Mouse (Mus musculus): Measurements from ENCODE around the gene Slc10a4. TPM values are rescaled to one million over a fixed set of nuclear protein-coding genes. Genes with fewer than 3 reads are reported as not detected.

Gene Slc10a4
- not detected for polyA plus RNA-seq (2017; shearing (Covaris generic))

DNA sequence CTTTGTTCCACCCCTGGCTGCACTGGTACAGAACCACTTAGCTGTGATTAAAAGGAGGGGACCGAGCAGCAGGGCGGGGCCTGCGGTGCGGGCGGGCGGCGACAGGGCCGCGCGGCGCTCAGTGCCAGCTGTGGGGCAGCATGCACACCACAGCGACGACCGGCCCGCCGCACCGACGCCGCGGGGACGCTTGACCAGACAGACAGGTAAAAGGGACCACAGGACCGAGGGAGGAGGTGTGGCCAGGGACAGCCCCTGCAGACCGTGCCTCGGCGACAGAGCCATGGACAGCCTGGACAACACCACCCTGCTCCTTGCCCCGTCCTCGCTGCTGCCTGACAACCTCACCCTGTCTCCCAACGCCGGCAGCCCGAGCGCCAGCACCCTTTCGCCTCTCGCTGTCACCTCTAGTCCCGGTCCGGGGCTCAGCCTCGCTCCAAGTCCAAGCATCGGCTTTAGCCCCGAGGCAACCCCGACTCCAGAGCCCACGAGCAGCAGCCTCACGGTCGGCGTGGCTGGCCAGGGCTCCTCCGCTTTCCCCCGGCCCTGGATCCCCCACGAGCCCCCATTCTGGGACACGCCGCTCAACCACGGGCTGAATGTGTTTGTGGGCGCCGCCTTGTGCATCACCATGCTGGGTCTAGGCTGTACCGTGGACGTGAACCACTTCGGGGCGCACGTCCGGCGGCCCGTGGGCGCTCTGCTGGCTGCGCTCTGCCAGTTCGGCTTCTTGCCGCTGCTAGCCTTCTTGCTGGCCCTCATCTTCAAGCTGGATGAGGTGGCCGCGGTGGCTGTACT lies at the start of gene Slc10a4:
Gene Slc10a4, plus strand, starts transcription at position 100 of the 798 bp plus-strand sequence.

DNA sequence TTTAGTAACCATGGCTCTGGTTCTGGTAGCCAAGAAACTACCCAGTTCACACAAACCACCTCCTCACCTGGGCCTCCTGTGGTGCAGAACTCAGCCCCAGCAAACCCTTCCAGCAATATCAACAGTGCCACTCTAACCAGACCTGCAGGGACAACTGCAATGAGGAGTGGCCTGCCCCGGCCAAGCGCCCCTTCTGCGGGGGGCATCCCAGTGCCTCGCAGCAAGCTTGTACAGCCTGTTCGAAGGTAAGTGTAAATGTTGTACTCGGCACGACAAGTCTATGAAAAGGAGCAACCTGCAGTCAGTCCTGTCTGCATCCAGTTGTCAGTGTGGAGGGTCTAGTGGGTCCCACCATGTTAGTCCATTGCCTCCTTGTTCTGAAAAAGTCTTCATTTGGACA lies 32.1 kb upstream of the Slc10a4 start, which contains the start of gene Gm10135:
Gene Gm10135, minus strand, starts transcription at position 101 of the 400 bp plus-strand sequence.

Other genes starting within 250 kb of the Slc10a4 start
- 32.5 TPM for gene Tec, start 138.4 kb upstream of the Slc10a4 start, polyA plus RNA-seq (2017; shearing (Covaris generic))
- gene Slain2, start 92.6 kb upstream of the Slc10a4 start, polyA plus RNA-seq (2017; shearing (Covaris generic)) = 89.4 TPM
- not detected for gene Gm10135, start 32.2 kb upstream of the Slc10a4 start, polyA plus RNA-seq (2017; shearing (Covaris generic))
- gene Fryl, start 249.7 kb downstream of the Slc10a4 start, polyA plus RNA-seq (2017; shearing (Covaris generic)) = 82.0 TPM

Data from naive thymus-derived CD4-positive, alpha-beta T cell, adult 5 months (primary cell).